Mouse (Mus musculus) CH12.LX (cell line): ENCODE results near the gene Ap2a2.

Source experiments
- CHD1 ChIP-seq: IDR thresholded peaks from 2 replicates; pipeline ENCODE4 v1.6.1; 2012; ENCODE audit warnings: low read depth, low read length, improper control_type of control experiment, inconsistent platforms
- CHD2 ChIP-seq: IDR thresholded peaks from 2 replicates; pipeline ENCODE4 v1.6.1; 2011; ENCODE audit warnings: low read length, improper control_type of control experiment
- CTCF ChIP-seq, 2 experiments: IDR thresholded peaks in 1 of 2; conservative IDR thresholded peaks in 1 of 2; 2 replicates each; pipeline ENCODE4 v1.5.1; 2011 to 2012; ENCODE audit warnings: low read depth in 2 of 2, low read length in 2 of 2, improper control_type of control experiment in 1 of 2, inconsistent platforms in 1 of 2, mild to moderate bottlenecking in 1 of 2, moderate library complexity in 1 of 2
- E2F4 ChIP-seq: IDR thresholded peaks from 2 replicates; pipeline ENCODE4 v1.6.1; 2011; ENCODE audit warnings: low read depth, low read length, improper control_type of control experiment; ENCODE audit not compliant: insufficient replicate concordance
- ELF1 ChIP-seq: IDR thresholded peaks from 2 replicates; pipeline ENCODE4 v1.6.1; 2014; ENCODE audit warnings: low read depth, mild to moderate bottlenecking, inconsistent platforms, low read length, improper control_type of control experiment
- EP300 ChIP-seq: IDR thresholded peaks from 2 replicates; pipeline ENCODE4 v1.6.1; 2011; ENCODE audit warnings: low read length, improper control_type of control experiment
- IRF4 ChIP-seq: IDR thresholded peaks from 2 replicates; pipeline ENCODE4 v1.6.1; 2014; ENCODE audit warnings: low read depth, mild to moderate bottlenecking, inconsistent platforms, low read length, improper control_type of control experiment
- POLR2A ChIP-seq: IDR thresholded peaks from 2 replicates; pipeline ENCODE4 v1.6.1; 2011; ENCODE audit warnings: low read depth, mild to moderate bottlenecking, improper control_type of control experiment, low read length
- TBP ChIP-seq: conservative IDR thresholded peaks from 2 replicates; pipeline ENCODE4 v1.6.1; 2011; ENCODE audit warnings: low read depth, low read length, improper control_type of control experiment

GRCm38 (mm10) chr7:141578511-141578910, 16.5 kb downstream of the Ap2a2 start:
- TF ChIP-seq ELF1 (no peak), POLR2A (no peak), CTCF (conservative IDR thresholded peaks at IDR 0.05 in 1 of 2, IDR thresholded peaks at IDR 0.05 in 1 of 2; ENCODE audit: low read depth in 2 of 2, low read length in 2 of 2) (no peak), E2F4 (no peak), EP300 (no peak), CHD2 (no peak), CHD1 (no peak), IRF4 (no peak), TBP (no peak)
